Mouse (Mus musculus) heart, adult 9 months (tissue): ENCODE measurements at regions not wholly inside any gene's neighbourhood (a gene's known extent, or its start where the extent isn't known, plus 50 kb on each side); places are given as distances from the start of the nearest gene placed in this dataset.
A peak's percentile ranks its signal among the peaks of the same experiment; 100 is the strongest.

Source experiments
- DNase-seq, 2 experiments: peaks; one replicate each; pipeline ENCODE4 v3.0.0; 2022; ENCODE audit warnings: low spot score in 2 of 2

DNA sequence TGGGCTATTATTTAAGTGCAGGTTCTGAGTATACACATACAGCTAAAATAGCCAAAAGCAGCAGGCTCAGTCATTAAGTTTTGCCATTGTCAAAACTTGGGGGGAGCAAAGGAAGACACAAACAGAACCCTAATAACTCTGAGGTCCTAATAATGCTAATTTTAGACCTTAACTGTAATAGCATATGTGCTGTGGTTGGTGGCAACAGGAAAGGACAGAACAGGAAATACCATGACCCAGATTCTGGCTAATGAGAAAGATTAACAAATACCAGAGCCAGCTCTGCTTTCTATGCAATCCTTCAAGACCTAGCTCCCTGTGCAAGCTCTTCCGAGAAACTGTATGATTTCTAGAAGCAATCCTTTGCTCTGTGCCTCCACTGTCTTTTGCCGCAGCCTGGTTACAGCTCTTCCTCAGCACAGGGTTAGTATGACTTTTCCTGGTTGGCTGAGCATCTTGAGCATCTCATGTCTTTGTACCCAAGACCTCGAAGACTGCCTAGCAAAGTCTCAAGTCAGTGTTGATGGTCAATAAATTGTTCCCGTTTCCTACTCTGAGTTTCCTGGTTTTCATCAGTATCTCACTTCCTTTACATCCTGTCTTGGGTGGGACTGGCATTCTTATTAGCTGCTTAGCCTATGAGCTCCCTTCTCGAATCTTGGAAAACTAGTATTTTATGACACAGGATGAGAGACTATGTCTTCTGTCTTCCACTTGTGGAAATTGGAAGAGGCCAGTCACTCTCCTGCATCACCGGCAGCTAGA lies 49.9 kb upstream of the Eed start:
- DNase-seq, result peak; percentile 45 to 71

DNA sequence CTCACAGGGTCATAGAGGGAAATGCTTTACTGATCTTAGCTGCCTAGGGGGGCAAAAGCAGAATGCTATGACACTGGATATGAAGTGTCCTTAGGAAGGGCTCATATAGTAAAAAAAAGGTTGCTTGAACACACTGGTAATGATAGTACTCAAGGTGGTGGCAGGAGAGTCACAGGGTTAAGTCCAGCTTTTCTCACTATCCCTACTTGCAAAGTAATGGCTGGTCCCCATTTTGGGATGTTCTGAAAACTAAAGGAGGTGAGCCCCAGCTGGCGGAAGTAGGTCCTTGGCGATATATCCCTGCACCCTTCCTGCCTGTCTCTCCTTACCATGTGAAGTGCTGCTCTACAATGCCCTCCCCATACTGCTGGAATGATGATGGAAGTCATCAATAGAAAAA lies 52.3 kb upstream of the Eed start:
- DNase-seq, result no peak

DNA sequence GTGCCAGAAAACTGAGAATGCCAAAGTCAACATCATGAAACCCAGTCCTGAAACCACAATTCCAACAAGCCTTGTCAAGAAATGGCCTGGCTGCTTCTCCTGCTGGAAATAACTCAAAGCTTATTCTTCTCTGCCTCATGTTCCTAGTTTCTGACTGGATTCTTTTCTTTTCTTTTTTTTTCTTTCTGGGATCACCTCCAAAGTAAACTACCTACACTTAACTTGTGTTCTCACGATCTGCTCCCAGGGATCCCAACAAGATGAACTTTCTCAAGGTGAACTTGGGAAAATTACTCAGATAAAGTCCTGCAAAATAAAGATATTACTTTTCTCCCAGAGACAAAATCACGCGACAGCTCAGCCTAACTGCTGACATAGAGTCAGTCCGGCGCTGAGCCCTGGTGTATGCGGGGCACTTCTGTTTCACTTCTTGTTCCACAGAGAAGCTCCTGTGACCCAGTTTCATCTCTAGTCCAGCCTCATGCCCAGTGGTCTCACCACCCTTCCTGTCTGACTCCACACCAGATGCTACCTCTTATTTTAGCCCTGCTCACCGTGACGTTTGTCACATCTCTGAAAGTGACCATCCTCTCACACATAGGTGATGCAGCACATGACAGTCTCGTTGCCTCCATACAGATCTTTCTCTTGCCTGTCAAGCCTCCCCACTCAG lies 53.0 kb upstream of the Eed start:
- DNase-seq, result peak in 1 of 2 experiments; percentile 35

DNA sequence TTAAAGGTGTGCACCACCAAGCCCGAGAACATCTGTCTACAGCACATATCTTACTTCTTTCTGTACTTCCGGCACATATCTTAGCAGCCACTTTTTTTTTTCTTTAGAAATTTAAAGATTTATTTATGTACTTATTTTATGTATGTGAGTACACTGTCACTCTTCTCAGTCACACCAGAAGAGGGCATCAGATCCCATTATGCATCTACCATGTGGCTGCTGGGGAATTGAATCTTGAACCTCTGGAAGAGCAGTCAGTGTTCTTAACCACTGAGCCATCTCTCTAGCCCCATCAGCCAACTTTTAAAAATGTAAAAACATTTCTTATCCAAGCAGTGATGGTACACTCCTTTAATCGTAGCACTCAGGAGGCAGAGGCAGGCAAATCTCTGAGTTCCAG lies 53.7 kb upstream of the Eed start:
- DNase-seq, result no peak

DNA sequence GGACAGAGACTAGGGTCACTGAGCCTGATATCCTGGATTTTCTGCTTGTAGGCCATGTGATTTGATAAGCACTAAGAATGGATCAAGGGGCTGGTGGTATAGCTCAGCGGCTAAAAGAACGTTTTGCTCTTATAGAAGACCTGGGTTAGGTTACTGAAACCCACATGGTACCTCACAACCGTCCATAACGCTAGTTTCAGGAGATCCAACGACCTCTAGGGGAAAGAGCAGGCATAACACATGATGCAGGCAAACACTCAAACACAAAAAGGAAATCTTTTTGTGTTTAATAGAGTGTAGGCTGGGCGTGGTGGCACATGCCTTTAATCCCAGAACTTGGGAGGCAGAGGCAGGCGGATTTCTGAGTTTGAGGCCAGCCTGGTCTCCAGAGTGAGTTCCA lies 54.6 kb upstream of the Eed start:
- no peak for DNase-seq

DNA sequence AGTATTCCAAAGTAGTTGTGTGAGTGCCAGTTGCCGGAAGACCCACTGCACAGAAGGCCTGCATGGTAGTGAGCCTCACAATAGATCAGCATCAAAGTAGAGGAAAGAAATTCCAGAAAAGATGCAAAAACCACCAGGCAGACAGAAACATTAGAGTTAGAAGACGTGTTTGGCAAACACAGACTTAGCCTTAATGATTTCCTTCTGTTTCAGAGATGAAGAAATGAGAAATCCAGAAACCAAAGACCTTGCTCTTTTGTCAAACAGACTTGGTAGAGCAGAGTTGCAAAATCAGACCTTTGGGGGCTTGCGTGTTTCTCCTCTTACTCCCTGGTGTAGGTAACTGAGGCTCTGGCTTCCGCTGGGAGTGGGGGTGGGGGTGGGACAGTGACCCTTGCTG lies 57.0 kb upstream of the Eed start:
- no peak for DNase-seq

DNA sequence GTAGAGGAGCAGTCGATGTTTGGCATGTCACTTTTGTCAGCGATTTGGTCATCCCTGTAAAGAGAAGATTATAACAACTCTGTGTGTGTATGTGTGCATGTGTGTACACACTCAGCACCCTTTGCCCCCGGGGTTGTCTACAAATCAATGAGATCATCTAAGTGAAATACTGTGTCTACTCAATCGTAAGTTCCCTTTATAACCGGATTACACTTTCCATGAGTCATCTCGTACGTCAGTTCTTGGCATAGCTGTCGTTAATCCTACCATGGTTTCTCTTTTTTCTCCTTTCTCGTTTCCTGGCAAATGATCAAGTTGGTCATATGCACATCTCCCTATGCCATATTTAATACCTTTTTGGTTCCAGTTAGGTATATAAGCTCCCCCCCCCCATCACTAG lies 58.7 kb upstream of the Eed start:
- peak; percentile 52 to 65 for DNase-seq

DNA sequence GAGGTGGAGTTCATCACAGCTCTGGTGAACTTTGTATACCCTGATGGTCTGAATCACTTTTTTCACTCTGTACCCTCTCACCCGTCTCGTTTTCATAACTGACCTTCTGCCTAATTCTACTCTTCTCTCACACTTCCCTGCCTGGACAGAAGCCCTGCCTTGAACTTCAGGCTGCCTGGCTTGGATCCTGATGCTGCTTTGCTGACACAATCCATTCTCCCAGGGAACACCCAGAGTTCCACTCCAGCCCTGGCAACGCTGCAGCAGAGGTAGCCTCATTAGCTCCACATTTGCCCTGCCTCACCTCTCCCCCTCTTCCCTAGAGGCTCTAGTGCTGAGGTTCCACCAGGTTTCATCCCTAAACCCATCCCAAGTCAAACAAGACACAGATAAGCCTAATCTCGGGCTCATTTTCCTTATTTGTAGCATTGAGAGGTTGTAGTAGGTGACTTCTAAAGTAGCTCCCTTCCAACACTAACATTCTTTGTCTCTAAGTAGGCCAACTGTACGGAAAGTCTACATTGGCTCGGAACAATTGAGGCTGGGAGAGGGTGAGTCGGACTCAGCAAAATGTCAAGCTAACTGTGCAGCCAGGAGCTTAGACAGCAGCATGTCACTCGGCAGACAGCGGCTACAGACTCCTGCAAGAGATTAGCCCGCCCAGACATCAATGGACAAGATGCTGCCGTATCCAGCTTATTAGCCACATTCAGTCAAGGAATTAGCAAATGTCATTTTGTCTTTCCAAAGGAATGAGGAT lies 60.0 kb upstream of the Eed start:
- peak; percentile 68 to 76 for DNase-seq

DNA sequence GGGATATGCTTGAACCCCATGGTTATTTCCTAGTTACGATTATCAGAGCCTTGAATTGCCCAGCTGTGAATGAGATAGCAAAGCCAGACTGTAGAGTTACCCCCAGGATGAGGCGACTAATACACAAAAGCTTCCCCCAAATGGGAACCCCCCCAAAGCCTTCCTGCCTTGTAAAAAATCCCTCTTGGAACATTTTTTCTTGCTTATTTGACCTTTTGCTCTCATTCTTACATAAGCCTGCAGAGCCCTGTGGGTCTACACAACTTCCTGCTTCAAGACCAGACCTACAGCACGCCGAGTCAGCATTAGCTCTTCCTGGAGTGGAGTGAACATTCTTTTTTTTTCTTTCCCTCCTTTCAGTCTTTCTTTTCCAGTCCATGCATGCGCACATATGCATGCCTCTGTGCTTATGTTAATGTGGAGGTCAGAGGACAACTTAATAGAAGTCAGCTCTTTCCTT lies 60.8 kb upstream of the Eed start:
- peak; percentile 59 to 75 for DNase-seq

DNA sequence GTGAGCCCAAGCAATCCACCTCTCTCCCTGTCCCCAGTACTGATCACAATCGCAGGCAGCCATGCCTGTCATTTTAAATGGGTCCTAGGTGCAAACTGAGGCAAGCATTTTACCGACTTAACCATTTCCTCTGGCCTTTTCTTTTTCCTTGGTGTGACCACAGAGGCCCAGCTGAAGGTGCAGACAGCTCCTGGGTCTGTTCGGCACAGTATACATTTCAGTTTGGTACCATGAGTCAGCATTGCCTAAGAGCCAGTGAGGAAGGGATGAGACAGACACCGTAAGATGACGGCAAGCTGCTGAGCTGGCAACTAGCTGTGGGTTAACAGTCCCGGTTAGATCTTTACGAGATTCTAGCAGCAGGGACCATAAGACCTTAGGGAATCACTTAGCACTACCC lies 61.6 kb upstream of the Eed start:
- no peak for DNase-seq

DNA sequence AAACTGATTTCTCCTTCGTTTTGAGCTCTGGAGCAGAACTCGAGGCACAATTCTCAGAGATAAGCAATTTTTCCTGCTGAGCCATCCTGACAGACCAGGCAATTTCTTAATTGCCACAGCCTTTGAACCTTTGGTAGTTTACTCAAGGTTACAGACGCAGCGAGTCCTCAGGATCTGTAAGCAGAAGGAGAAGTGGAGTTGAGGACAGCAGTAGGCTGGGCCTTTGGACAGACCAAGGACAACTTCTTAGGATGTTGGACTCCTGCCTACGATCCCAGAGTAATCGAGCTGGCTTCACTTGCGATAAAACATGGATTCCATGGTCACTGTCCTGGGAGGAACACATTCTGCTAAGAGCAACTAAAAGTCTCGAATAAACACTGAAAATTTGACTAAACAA lies 62.7 kb upstream of the Eed start:
- no peak for DNase-seq

DNA sequence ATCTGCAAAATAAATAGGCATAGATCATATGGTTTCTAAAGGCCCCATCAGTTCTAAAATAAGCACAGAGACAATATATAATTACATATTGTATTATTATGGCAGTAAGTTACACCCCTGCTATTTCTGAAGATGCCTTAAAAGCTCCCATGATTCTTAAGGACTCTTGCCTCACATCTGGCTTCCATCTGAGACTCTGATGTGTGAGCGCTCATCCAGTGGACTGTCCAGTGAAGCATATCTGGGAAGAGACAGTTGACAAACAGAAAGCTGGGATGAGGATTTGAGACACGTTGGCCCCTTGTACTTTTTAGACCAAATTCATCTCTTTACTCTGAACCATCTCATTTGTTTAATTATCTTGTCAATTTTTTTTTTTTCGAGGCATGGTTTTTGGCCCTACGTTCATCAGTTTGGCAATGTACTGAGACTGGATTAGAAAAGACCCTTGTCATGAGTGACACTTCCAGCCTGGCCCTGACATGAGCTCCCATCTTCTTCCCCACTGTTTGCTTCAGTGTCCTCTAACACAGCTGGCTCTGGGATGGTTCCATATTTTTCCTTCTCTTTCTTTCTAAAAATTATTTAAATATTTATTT lies 63.4 kb upstream of the Eed start:
- no peak for DNase-seq

DNA sequence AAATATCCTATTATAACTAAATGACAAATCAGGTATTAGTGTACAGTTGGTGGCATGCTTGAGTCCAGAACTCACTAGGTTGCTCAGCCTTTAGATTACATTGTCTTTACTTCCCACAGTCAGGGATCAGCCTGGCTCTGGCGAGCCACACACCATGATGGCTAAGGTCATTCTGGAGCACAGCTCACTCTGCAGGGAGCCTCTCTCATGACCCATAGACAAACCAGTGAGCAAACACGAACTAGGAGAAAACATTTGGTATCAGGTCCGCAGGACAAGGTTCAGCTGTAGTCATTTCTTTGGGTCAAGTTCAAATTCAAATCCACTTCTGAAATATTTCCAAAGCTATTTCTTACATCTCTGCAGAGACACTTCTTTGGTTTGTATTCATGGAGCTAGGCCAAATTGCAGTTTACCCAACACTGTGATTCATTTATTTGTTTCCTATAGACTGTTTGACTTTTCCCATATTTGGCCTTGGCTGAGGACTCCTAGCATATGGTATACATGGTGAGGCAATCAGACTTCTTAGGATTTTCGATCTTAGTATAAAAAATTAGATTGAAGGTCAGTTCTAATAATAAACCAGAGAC lies 64.5 kb upstream of the Eed start:
- DNase-seq, result no peak

DNA sequence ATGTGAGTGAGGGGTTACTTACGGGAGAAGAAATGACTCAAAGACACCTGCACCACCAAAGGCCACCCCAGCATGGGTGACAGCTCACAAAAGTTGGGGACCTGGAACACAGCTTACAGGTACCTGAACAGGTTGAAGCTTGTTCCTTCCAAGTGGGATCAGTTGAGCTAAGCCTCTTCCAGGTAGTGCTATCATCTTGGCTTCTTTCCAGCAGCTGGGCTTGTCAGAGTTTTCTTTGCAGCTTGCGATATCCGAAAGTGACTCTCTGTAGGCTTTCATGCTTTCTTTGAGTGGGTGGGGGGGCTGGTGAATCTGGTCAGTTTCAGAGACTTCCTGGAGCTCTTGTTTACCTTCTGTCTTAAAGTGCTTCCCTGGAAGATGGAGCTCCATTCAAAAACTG lies 65.4 kb upstream of the Eed start:
- no peak for DNase-seq

DNA sequence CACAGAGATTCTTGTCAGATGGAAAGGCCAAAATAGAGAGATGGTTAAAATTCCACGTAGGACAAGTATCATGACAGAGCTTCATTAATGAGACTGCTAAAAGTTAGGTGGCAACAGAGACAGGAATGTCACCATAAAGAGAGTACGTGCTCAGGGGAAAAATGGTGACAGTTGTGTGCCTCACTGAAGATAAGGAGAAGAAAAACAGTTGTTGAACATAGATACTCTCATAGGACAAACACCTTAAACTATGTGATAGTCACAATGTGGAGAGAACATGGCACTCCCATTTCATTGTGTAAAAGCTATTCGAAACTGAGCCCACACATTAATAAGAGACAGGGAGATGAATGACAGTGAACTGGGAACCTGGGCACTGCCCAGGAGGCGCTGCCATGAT lies 66.1 kb upstream of the Eed start:
- DNase-seq, result no peak

DNA sequence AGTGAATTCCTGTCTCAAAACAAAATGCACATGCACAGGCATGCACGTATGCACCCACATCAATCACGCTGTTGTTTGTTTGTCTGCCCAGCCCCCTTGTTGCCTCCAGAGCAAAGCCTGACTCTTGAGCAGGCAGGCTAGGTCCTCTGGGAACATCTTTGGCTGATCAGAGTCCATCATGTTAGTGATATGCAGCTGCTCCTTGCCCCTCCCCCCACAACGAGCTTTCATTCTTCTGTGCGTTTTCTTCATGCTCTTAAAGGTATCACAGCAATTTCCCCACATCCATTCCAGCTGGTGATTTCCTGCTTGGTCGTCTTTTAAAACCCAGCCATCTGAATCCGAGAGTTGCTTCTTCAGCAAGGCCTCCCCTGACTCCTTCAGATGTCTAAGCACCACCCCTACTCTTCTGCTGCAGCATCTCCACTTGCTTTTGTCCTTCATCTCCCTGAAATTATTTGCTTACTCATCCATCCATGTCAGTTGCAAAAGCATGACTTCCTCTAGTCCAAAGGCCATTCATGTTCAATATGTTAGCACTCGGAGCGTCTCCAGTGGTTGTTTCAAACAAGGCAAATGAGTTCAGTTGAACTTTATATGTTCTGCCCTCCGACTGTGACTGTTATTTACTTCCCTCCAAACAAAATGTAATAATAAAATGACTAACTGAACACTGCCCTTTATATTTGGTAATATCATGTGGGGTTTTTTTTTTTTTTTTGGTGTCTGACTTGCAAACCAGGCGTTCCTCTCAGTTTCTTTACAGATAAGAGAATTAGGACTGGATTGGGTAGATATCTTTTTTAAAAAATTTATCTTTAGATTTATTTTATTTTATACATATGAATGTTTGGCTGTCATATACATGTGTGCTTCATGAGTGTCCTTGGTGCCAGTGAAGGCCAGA lies 67.9 kb upstream of the Eed start:
- DNase-seq, result no peak

DNA sequence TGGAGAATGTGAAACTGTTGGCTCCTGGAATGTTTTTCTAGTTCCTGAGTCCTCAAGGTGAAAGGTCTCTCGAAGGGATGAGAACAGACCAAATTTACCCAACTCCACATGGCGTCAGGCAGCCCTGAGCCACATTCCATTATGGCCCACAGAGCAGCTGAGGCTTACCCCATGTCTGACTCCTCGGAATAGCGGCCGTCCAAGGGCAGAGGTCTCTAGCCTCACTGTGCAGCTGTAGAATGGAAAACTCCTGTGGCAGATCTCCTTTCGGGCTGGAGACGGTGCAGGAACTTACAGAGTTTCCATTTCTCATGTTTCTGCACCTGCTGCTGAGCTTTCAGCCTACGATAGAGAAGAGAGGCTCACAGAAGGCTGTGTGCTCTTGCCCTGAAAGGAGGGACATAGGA lies 69.1 kb upstream of the Eed start:
- no peak for DNase-seq

DNA sequence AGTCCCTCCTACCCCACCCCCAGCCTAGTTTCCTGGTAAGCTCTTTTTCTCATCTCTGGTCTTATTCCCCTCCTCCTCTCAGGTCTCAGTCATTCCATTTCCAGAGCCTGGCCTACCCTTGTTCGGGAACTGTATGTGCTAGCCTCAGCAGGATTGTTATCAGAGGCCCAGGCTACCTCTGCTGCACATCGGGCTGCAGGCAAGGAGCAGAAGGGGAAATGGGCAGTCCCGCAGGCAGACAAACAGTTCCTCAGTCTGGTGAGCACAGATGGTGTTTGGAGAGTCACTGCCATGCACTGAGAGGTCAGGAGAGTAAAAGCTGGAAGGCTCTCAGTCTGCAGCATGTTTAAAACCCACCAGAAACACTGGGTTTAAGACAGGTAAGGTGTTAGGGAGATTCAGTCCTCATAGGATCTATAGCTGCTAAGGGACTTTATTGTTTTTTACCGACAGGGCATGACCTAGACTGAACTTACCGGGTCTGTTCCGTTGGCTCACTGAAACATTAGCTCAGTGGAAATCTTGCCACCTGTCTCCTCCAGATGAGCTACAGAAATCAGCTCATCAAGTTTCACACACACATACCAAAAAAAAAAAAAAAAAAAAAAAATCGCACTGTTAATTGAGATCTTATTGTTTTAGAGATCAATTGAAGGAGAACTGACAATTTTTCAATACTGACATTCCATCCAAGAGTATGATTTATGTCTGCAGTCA lies 74.2 kb upstream of the Eed start:
- DNase-seq, result no peak

DNA sequence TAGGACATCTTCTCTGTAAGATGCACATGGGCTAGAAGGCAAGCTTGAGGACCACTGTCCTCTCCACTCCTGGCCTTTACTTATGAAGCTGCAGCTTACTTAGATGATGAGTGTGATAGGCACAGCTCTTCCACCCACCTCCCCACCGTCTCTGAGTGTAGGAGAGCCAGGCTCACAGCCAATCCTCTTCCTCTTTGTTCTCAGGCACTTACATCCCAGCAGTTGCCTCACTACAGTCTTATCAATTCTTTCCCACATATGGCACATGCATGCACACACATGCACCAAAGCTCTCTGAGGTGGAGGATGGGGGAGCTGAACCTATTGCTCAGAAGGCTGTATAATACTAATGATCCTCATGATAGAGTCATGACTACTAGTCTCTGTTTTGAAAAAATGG lies 72.1 kb upstream of the Picalm start:
- DNase-seq, result no peak

DNA sequence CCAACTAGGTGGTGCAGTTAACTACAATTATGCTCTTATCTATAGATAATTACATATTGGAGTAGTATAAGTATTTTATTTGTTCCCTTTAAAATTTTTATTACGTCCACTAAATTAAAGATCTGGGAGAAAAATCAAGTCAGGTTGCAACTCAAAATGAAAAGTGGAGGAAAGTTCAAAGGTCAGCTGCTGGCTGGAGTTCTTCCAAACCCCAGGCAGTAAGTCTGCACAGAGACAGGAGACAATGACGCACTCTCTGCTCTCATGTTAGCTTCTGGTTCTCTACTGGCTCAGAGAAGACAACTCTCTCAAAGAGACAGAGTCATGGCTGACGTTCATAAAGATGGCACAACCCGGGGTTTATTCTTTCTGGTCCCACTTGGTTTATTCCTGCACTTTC lies 71.4 kb upstream of the Picalm start:
- DNase-seq, result no peak
